Mouse (Mus musculus): Measurements from ENCODE around the gene Ikbip. TPM values are rescaled to one million over a fixed set of nuclear protein-coding genes. Genes with fewer than 3 reads are reported as not detected.

Gene Ikbip
- polyA plus RNA-seq, 1 experiment, result 5.7 TPM

- no peak for TF ChIP-seq POLR2A (IDR thresholded peaks at IDR 0.05; ENCODE audit: borderline replicate concordance, extremely low read depth, low read depth, low read length)
- no peak for TF ChIP-seq CTCF (IDR thresholded peaks at IDR 0.05; ENCODE audit: insufficient read depth, low read length)
- no peak for DNase-seq
- H3K4me1 ChIP-seq (ENCODE audit: control insufficient read depth, insufficient read depth, low read length), result no peaks in the 10 kb centered on the region
- WGBS, result 90% methylated on average over 14 of the region's 14 CpGs
- H3K4me3 ChIP-seq (replicated peaks; ENCODE audit: extremely low read depth, low read depth, low read length), result no peak overlapping the region
Measured at GRCm38 (mm10) chr10:91102799-91103590, 20.3 kb downstream of the Ikbip start.

- no peak for DNase-seq
- TF ChIP-seq CTCF (IDR thresholded peaks at IDR 0.05; ENCODE audit: insufficient read depth, low read length) (no peak), POLR2A (IDR thresholded peaks at IDR 0.05; ENCODE audit: borderline replicate concordance, extremely low read depth, low read depth, low read length) (no peak)
- Histone ChIP-seq H3K4me1 (ENCODE audit: control insufficient read depth, insufficient read depth, low read length) (no peaks in the 10 kb centered on the region), H3K4me3 (replicated peaks; ENCODE audit: extremely low read depth, low read depth, low read length) (no peak overlapping the region)
- 85% methylated on average over 3 of the region's 3 CpGs for WGBS
Measured at GRCm38 (mm10) chr10:91105981-91106380, 23.2 kb downstream of the Ikbip start.

- TF ChIP-seq CTCF (IDR thresholded peaks at IDR 0.05; ENCODE audit: insufficient read depth, low read length) (no peak), POLR2A (IDR thresholded peaks at IDR 0.05; ENCODE audit: borderline replicate concordance, extremely low read depth, low read depth, low read length) (no peak)
- Histone ChIP-seq H3K4me3 (replicated peaks; ENCODE audit: extremely low read depth, low read depth, low read length) (no peak overlapping the region), H3K4me1 (ENCODE audit: control insufficient read depth, insufficient read depth, low read length) (no peaks in the 10 kb centered on the region)
- WGBS, result 64% methylated on average over 4 of the region's 4 CpGs
- no peak for DNase-seq
Measured at GRCm38 (mm10) chr10:91109841-91110240, 27.1 kb downstream of the Ikbip start.

DNA sequence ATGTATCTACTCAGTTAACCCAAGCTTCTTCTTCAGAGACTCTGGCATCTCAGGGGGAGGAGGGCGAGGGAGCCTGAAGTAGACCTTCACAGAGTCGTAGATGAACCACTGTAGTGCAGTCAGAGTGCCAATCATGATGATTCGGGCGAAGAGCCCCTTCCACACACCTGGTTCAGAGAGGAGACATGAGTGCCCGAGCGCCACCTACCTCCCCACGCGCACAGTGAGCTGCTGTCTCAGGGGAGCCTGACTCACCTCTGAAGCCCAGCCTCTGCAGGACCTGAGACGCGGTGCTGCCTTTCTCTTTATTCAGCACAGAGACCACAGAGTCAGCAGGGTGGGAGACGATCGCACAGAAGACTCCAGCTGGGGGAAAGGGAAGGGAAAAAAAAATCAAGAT lies 34.2 kb downstream of the Ikbip start:
- TF ChIP-seq CTCF (IDR thresholded peaks at IDR 0.05; ENCODE audit: insufficient read depth, low read length) (no peak), POLR2A (IDR thresholded peaks at IDR 0.05; ENCODE audit: borderline replicate concordance, extremely low read depth, low read depth, low read length) (no peak)
- WGBS, result 91% methylated on average over 12 of the region's 12 CpGs
- H3K4me1 ChIP-seq (ENCODE audit: control insufficient read depth, insufficient read depth, low read length), result peaks cover 1% of the 10 kb centered on the region; the same call in 1 of the 2 replicates
- no peak for DNase-seq
- H3K4me3 ChIP-seq (replicated peaks; ENCODE audit: extremely low read depth, low read depth, low read length), result no peak overlapping the region

DNA sequence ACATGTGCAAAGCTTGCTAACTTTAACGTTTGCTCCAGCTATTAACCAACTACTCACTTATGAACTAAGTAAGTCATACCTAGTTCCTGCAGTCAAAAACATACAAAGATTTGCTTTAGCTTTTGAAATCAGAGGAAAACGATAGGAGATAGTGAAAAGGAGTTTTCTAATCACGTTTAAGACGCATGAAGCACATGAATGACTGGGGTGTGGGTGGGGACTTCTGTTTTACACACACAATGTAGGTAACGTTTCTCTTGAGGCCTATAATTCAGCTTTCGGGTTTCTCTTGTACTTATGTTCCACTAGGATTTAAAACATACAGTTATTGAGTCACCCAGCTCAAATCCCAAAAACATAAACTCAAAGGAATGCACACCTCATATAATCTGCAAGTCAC lies 39.9 kb downstream of the Ikbip start:
- TF ChIP-seq CTCF (IDR thresholded peaks at IDR 0.05; ENCODE audit: insufficient read depth, low read length) (no peak), POLR2A (IDR thresholded peaks at IDR 0.05; ENCODE audit: borderline replicate concordance, extremely low read depth, low read depth, low read length) (no peak)
- Histone ChIP-seq H3K4me1 (ENCODE audit: control insufficient read depth, insufficient read depth, low read length) (peaks cover 3% of the 10 kb centered on the region; the same call in 1 of the 2 replicates), H3K4me3 (replicated peaks; ENCODE audit: extremely low read depth, low read depth, low read length) (peak overlapping the region; percentile 9)
- WGBS, result 13% methylated on average over 6 of the region's 6 CpGs
- no peak for DNase-seq

DNA sequence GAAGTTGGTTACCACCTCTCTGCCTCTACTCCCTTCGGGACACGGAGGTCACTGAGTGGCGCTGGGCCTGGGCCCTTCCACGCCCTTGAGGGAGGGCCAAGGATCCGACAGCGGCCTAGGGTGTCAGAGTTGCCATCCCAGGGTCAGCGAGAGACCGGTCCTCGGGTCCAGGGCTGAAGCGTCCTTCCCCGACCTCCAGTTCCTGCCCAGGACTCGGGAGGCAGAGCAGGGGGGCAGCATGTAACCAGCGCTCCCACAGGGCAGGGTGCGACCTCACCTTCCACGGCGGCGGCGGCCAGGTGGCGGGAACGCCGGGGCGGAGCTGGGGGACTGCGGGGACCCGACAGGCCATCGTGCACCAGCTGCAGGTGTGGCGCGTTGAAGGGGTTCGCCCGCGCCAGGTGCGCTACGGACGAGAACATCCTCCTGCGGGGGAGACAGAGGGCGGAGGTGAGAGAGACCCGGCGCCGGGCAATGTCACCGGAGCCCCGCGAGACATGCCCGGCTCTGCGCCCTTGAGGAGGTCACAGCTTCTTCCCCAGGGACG lies 40.6 kb downstream of the Ikbip start:
- TF ChIP-seq POLR2A (IDR thresholded peaks at IDR 0.05; ENCODE audit: borderline replicate concordance, extremely low read depth, low read depth, low read length) (no peak), CTCF (IDR thresholded peaks at IDR 0.05; ENCODE audit: insufficient read depth, low read length) (no peak)
- no peak for DNase-seq
- H3K4me3 ChIP-seq (replicated peaks; ENCODE audit: extremely low read depth, low read depth, low read length), result peak overlapping the region; percentile 90
- H3K4me1 ChIP-seq (ENCODE audit: control insufficient read depth, insufficient read depth, low read length), result peaks cover 3% of the 10 kb centered on the region; the same call in 1 of the 2 replicates
- under 1% methylated on average over 44 of the region's 44 CpGs for WGBS

GRCm38 (mm10) chr10:91123828-91124822 lies 41.4 kb downstream of the Ikbip start, which contains the start of gene Slc25a3:
Slc25a3 (minus strand) TSS chr10:91124059.
- peak within 1 kb of the TSS; percentile 90 for H3K4me3 ChIP-seq (replicated peaks; ENCODE audit: extremely low read depth, low read depth, low read length)
- 8% methylated on average over 59 of the region's 59 CpGs for WGBS
- peaks cover 3% of the 10 kb centered on the region; the same call in 1 of the 2 replicates for H3K4me1 ChIP-seq (ENCODE audit: control insufficient read depth, insufficient read depth, low read length)
- DNase-seq, result peak; percentile 98
- peak; percentile 99 for TF ChIP-seq POLR2A (IDR thresholded peaks at IDR 0.05; ENCODE audit: borderline replicate concordance, extremely low read depth, low read depth, low read length)
- no peak for TF ChIP-seq CTCF (IDR thresholded peaks at IDR 0.05; ENCODE audit: insufficient read depth, low read length)

DNA sequence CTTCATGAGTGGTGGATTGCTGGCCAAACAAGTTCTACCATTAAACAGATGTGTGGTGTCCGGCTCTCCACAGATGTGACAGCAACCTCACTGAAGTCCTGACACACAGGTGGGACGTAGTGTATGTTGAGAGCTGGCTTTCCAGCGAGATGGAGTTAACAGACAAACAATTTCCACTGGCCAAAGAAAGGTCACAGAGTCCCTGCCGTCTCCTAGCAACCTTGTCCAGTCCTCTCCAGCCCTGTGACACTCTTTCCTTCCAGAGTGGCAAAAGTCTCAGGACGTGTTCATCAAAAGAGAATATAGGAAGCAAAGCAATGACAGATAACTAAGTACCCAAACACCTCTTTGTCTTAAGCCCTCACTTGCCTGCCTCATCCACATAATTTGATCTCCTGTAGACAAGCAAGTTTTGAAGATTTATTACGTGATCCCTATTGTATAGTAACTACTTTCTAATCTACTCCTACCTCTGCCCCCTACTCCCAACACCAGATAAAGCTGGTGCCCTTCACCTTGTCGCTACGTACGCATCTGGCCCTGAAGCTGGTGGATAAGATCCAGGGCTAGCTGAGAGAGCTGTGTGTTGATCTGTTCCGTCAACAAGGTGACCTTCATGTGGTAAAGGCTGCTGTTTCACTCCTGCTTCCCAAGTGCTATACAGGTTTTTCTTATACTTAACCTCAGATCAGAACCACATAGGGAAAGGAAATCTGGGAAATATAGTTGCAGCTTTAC lies 44.0 kb downstream of the Ikbip start:
- DNase-seq, result no peak

More for the DNA sequence above, 44.0 kb downstream of the Ikbip start:
- WGBS, result 60% methylated on average over 10 of the region's 10 CpGs
- no peak for TF ChIP-seq POLR2A (IDR thresholded peaks at IDR 0.05; ENCODE audit: borderline replicate concordance, extremely low read depth, low read depth, low read length)
- TF ChIP-seq CTCF (IDR thresholded peaks at IDR 0.05; ENCODE audit: insufficient read depth, low read length), result no peak
- Histone ChIP-seq H3K4me3 (replicated peaks; ENCODE audit: extremely low read depth, low read depth, low read length) (no peak overlapping the region), H3K4me1 (ENCODE audit: control insufficient read depth, insufficient read depth, low read length) (peaks cover 3% of the 10 kb centered on the region; the same call in 1 of the 2 replicates)

All from lung, adult 2 months (tissue).